Mouse (Mus musculus) cerebellum, adult 9-10 months (tissue): ENCODE results near the gene Hoxd9.

Source experiments
- DNase-seq: peaks from one replicate; pipeline ENCODE4 v3.0.0; 2022

The Hoxd9 gene

GRCm38 (mm10) chr2:74668370-74669229, 28.9 kb upstream of the Hoxd9 start:
- no peak for DNase-seq

- DNase-seq: no peak
Observed at GRCm38 (mm10) chr2:74669230-74669578, 28.3 kb upstream of the Hoxd9 start.

- DNase-seq: no peak
Observed at GRCm38 (mm10) chr2:74669650-74670235, 27.8 kb upstream of the Hoxd9 start.

GRCm38 (mm10) chr2:74670632-74671188, 26.8 kb upstream of the Hoxd9 start:
- DNase-seq: no peak

GRCm38 (mm10) chr2:74671847-74672246, 25.7 kb upstream of the Hoxd9 start:
- no peak for DNase-seq

- no peak for DNase-seq
Observed at GRCm38 (mm10) chr2:74672481-74673362, 24.8 kb upstream of the Hoxd9 start.

GRCm38 (mm10) chr2:74673835-74674425, 23.6 kb upstream of the Hoxd9 start:
- no peak for DNase-seq

GRCm38 (mm10) chr2:74674881-74675665, 22.5 kb upstream of the Hoxd9 start, which contains the start of gene Hoxd12:
Gene Hoxd12 (plus strand): TSS chr2:74675013.
- no peak for DNase-seq

- DNase-seq: no peak
Observed at GRCm38 (mm10) chr2:74675666-74676282, 21.8 kb upstream of the Hoxd9 start.

- no peak for DNase-seq
Observed at GRCm38 (mm10) chr2:74676376-74677052, 21.0 kb upstream of the Hoxd9 start.

GRCm38 (mm10) chr2:74677106-74677505, 20.4 kb upstream of the Hoxd9 start:
- DNase-seq: no peak

- DNase-seq: no peak
Observed at GRCm38 (mm10) chr2:74678891-74679595, 18.5 kb upstream of the Hoxd9 start, which contains the start of gene Hoxd11. Gene Hoxd11 (plus strand): TSS chr2:74679557.

GRCm38 (mm10) chr2:74679596-74679971, 17.9 kb upstream of the Hoxd9 start:
- no peak for DNase-seq

GRCm38 (mm10) chr2:74679980-74680379, 17.5 kb upstream of the Hoxd9 start:
- no peak for DNase-seq

- DNase-seq: no peak
Observed at GRCm38 (mm10) chr2:74680561-74681398, 16.7 kb upstream of the Hoxd9 start.

GRCm38 (mm10) chr2:74681594-74682531, 15.7 kb upstream of the Hoxd9 start:
- no peak for DNase-seq

- DNase-seq: no peak
Observed at GRCm38 (mm10) chr2:74682796-74683195, 14.7 kb upstream of the Hoxd9 start.

GRCm38 (mm10) chr2:74683471-74683951, 14.0 kb upstream of the Hoxd9 start:
- DNase-seq: no peak
